Mouse (Mus musculus) midbrain, postnatal 0 days (tissue): ENCODE measurements at regions not wholly inside any gene's neighbourhood (a gene's known extent, or its start where the extent isn't known, plus 50 kb on each side); places are given as distances from the start of the nearest gene placed in this dataset.

ENCODE experiments used
- ATAC-seq: fragments of 200-750 bp; cut with Nextera tagmentation; 2 replicates; pipeline ENCODE4 v1.8.0; 2017; ENCODE audit warnings: moderate number of reproducible peaks, mild to moderate bottlenecking, moderate TSS enrichment, moderate library complexity; ENCODE audit not compliant: low FRiP score
- DNase-seq: peaks from one replicate; pipeline ENCODE4 v3.0.0-alpha.2; 2015; ENCODE audit warnings: low spot score
- H3K27ac ChIP-seq: fragments of 300-500 bp; sonication (generic); 2 replicates; pipeline ENCODE4 v1.5.1; 2014; ENCODE audit warnings: low read depth, mild to moderate bottlenecking, low read length, mixed read lengths
- H3K27me3 ChIP-seq: fragments of 300-500 bp; sonication (generic); 2 replicates; pipeline ENCODE4 v1.6.1; 2014; ENCODE audit warnings: low read length, control low read depth, mixed read lengths; ENCODE audit not compliant: insufficient read depth
- H3K36me3 ChIP-seq: fragments of 300-500 bp; sonication (generic); 2 replicates; pipeline ENCODE4 v1.6.1; 2014; ENCODE audit warnings: low read length, control low read depth, mixed read lengths; ENCODE audit not compliant: insufficient read depth
- H3K4me1 ChIP-seq: fragments of 300-500 bp; sonication (generic); 2 replicates; pipeline ENCODE4 v1.6.1; 2014; ENCODE audit warnings: mild to moderate bottlenecking, control low read depth, antibody characterized with exemption, low read length, mixed read lengths; ENCODE audit not compliant: insufficient read depth
- H3K4me2 ChIP-seq: fragments of 300-500 bp; sonication (generic); 2 replicates; pipeline ENCODE4 v1.6.1; 2014; ENCODE audit warnings: low read depth, mild to moderate bottlenecking, low read length, mixed read lengths; ENCODE audit not compliant: poor library complexity, severe bottlenecking
- H3K4me3 ChIP-seq: fragments of 300-500 bp; sonication (generic); 2 replicates; pipeline ENCODE4 v1.5.1; 2014; ENCODE audit warnings: low read depth, mild to moderate bottlenecking, low read length, moderate library complexity
- H3K9ac ChIP-seq: fragments of 300-500 bp; sonication (generic); replicated peaks from 2 replicates; pipeline ENCODE4 v1.6.1; 2014; ENCODE audit warnings: mild to moderate bottlenecking, low read length, moderate library complexity, mixed read lengths; ENCODE audit not compliant: poor library complexity, severe bottlenecking
- H3K9me3 ChIP-seq: fragments of 300-500 bp; sonication (generic); 2 replicates; pipeline ENCODE4 v1.6.1; 2016; ENCODE audit warnings: low read length, control low read depth
- CTCF ChIP-seq: IDR thresholded peaks from 2 replicates; pipeline ENCODE4 v1.5.1; 2016; ENCODE audit warnings: antibody characterized with exemption, mild to moderate bottlenecking
- WGBS: fragments of 180-500 bp; shearing (Covaris S2); extraction: QIAGEN DNeasy Blood & Tissue Kit; methylation state at CpG from one replicate; pipeline ENCODE4 v1.1.7; 2014; 5-methylcytosine and 5-hydroxymethylcytosine counted together

DNA sequence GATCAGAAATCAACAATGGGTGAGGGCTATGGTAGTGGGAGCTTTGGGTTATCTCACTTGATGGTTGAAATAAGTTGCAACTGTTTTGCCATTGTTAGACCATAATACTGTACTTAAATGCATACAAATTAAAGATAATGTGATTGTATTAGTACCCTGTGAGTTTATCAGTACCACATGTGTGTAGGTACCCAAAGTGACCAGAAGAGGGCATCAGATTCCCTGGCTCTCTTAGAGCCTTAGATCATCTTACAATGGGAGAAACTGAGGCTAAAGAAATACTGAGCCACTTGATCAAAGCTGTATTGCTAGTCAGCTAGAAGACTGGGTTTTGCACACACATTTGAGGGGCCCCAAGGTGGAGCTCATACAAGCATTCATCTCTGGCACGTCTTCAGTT, 155.5 kb downstream of the Fgf9 start:
- no peak; the same call in 1 of the 2 replicates for TF ChIP-seq CTCF
- Histone ChIP-seq H3K9ac (no peak overlapping the region), H3K36me3 (no peaks in the 10 kb centered on the region), H3K9me3 (no peaks in the 10 kb centered on the region), H3K4me2 (no peak overlapping the region), H3K4me3 (no peak overlapping the region), H3K4me1 (no peaks in the 10 kb centered on the region), H3K27me3 (no peaks in the 10 kb centered on the region), H3K27ac (no peak overlapping the region)
- ATAC-seq (no peak), DNase-seq (no peak)
- 94% methylated on average over 1 of the region's 1 CpGs for WGBS

DNA sequence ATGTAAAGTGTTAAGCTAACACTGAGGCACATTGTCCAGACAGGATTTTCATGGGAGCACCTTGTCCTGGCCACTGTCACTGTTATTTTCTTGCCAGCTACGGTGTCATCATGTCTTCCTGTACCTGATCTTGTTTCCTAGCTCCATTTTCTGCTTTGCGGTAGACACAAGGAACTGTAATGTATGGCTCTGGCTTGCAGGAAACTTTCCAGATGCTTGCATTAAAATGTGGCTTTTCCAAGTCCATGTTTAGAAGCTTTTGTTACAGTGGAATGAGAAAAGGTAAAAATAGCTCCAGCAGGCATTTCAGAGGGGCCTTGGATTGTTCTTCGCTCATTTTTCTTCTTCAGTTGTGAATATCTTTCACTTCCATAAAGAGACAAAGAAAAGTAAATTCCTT, 154.1 kb downstream of the Fgf9 start:
- Histone ChIP-seq H3K4me2 (no peak overlapping the region), H3K9ac (no peak overlapping the region), H3K4me3 (no peak overlapping the region), H3K27ac (no peak overlapping the region), H3K4me1 (no peaks in the 10 kb centered on the region), H3K9me3 (no peaks in the 10 kb centered on the region), H3K36me3 (no peaks in the 10 kb centered on the region), H3K27me3 (no peaks in the 10 kb centered on the region)
- no peak for ATAC-seq
- TF ChIP-seq CTCF, result no peak
- DNase-seq, result no peak
- 84% methylated on average over 3 of the region's 3 CpGs for WGBS

- TF ChIP-seq CTCF, result no peak
- no peaks in the 10 kb centered on the region for H3K27me3 ChIP-seq
- no peak for DNase-seq
- H3K36me3 ChIP-seq, result no peaks in the 10 kb centered on the region
- no peaks in the 10 kb centered on the region for H3K9me3 ChIP-seq
- H3K4me3 ChIP-seq, result no peak overlapping the region
- H3K9ac ChIP-seq, result no peak overlapping the region
- no peak for ATAC-seq
- no peak overlapping the region for H3K27ac ChIP-seq
- WGBS, result 97% methylated on average over 1 of the region's 1 CpGs
- no peaks in the 10 kb centered on the region for H3K4me1 ChIP-seq
- no peak overlapping the region for H3K4me2 ChIP-seq
Measured at GRCm38 (mm10) chr14:58208401-58208800, 138.1 kb downstream of the Fgf9 start.

DNA sequence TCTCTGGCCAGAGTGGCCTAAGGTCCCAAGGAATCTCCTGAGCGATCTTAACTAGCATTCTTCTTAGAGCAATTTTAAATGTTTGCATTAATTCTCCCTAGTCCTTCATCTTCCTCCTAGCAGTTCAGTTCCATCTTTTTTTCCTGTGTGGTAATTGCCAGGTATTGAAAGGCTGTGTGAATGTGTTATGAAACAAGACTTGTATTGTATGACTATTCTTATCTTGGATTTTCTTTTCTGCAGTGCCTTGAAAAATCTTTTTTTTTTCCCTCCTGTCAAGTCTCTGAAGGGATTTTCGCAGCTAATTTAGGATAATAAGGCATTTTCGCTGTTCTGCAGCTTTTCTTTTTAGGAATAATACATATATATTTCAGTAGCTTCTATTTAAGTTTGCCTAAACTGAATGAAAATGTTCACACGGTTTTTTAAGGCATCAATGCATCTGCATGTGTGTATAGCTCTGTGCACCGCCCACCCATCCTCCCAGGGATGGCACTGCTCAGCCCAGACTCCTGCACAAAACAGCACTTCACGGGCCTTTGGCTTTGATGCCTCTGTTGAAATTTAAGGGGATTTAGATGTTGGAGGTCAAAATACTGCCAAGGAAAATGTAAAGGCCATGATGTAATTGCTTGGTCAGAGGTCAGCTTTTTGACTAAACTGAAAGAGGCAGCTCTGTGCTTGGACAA, 132.4 kb downstream of the Fgf9 start:
- Histone ChIP-seq H3K4me1 (peaks cover 2% of the 10 kb centered on the region; the same call in 1 of the 2 replicates), H3K9ac (no peak overlapping the region), H3K4me2 (no peak overlapping the region), H3K27me3 (no peaks in the 10 kb centered on the region), H3K27ac (no peak overlapping the region), H3K36me3 (no peaks in the 10 kb centered on the region), H3K9me3 (no peaks in the 10 kb centered on the region), H3K4me3 (no peak overlapping the region)
- DNase-seq (peak; percentile 1), ATAC-seq (no peak)
- TF ChIP-seq CTCF, result no peak
- 21% methylated on average over 6 of the region's 6 CpGs for WGBS

- no peak for ATAC-seq
- no peak overlapping the region for H3K9ac ChIP-seq
- TF ChIP-seq CTCF, result no peak
- no peaks in the 10 kb centered on the region for H3K4me1 ChIP-seq
- no peaks in the 10 kb centered on the region for H3K9me3 ChIP-seq
- H3K4me2 ChIP-seq, result no peak overlapping the region
- H3K4me3 ChIP-seq, result no peak overlapping the region
- DNase-seq, result no peak
- no peaks in the 10 kb centered on the region for H3K27me3 ChIP-seq
- H3K36me3 ChIP-seq, result no peaks in the 10 kb centered on the region
- WGBS, result 84% methylated on average over 15 of the region's 15 CpGs
- no peak overlapping the region for H3K27ac ChIP-seq
Measured at GRCm38 (mm10) chr14:58189948-58190347, 119.6 kb downstream of the Fgf9 start.

DNA sequence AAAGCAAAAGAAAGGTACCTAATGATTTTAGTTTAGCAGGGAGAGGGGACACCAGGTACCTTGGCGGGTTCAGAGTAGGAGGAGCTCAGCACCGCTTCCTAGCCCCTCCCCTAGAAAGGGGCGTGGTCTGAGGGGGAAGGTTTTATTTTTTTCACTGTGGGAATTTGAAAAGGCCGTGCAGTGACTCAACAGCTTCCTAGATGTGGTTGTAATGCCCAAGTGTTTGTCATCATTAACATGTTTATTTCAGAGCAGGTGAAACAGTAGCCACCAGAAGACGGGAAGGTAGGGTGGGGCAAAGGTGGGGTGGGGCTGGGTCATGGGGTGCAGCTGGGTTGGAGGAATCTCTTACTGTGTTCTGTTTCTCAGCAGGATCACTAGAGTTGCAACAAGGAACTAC, 112.5 kb downstream of the Fgf9 start:
- H3K27me3 ChIP-seq, result no peaks in the 10 kb centered on the region
- TF ChIP-seq CTCF, result no peak
- no peaks in the 10 kb centered on the region for H3K36me3 ChIP-seq
- no peak overlapping the region for H3K4me3 ChIP-seq
- H3K9me3 ChIP-seq, result no peaks in the 10 kb centered on the region
- no peak overlapping the region for H3K4me2 ChIP-seq
- WGBS, result 63% methylated on average over 5 of the region's 5 CpGs
- no peak overlapping the region for H3K9ac ChIP-seq
- no peaks in the 10 kb centered on the region for H3K4me1 ChIP-seq
- ATAC-seq, result no peak
- DNase-seq, result no peak
- no peak overlapping the region for H3K27ac ChIP-seq
